Mouse (Mus musculus) megakaryocyte, embryonic 14.5 days (primary cell): ENCODE data around the gene Ubd.

Experiments
- FLI1 ChIP-seq: IDR thresholded peaks from 2 replicates; pipeline ENCODE4 v1.6.1; 2012; ENCODE audit warnings: low read length, inconsistent platforms, mixed read lengths
- GATA1 ChIP-seq: IDR thresholded peaks from 3 replicates; pipeline ENCODE4 v1.6.1; 2012; ENCODE audit warnings: mixed read lengths, low read length, inconsistent platforms, borderline replicate concordance

DNA sequence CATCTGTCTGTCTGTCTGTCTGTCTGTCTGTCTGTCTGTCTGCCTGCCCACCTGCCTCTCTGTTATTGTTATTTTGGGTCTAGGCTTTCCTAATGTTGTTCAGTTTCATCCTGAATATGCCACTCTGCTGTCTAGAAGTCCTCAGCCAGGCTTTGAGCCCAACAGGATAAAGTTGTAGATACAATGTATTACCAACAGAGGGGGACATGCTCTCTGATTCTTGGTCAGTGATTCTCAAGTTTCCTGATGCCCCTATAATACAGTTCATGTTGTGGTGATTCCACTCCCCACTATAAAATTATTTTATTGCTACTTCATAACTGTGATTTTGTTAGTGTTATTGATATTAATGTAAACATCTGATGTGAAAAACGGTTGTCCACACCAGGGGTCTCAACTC, 28.2 kb downstream of the Ubd start:
- TF ChIP-seq GATA1 (no peak), FLI1 (no peak)
